Mouse (Mus musculus) C2C12 (cell line): Measurements from ENCODE around the gene Olfr288. TPM values are rescaled to one million over a fixed set of nuclear protein-coding genes. Genes with fewer than 3 reads are reported as not detected.

Experiments
- H3K27me3 ChIP-seq: one replicate; pipeline ENCODE4 v1.6.1; 2011; ENCODE audit not compliant: control insufficient read depth, insufficient read depth, insufficient read length
- H3K36me3 ChIP-seq: one replicate; pipeline ENCODE4 v1.6.1; 2011; ENCODE audit not compliant: control insufficient read depth, insufficient read depth
- H3K4me3 ChIP-seq: one replicate; pipeline ENCODE4 v1.5.1; 2011; ENCODE audit warnings: mild to moderate bottlenecking, control low read depth; ENCODE audit not compliant: poor library complexity, insufficient read depth, severe bottlenecking
- H3K79me2 ChIP-seq: one replicate; pipeline ENCODE4 v1.6.1; 2011; ENCODE audit not compliant: control insufficient read depth, insufficient read depth
- H3K79me3 ChIP-seq: one replicate; pipeline ENCODE4 v1.6.1; 2011; ENCODE audit warnings: low read depth, control low read depth
- H3ac ChIP-seq: one replicate; pipeline ENCODE3; 2011; ENCODE audit warnings: low read depth; ENCODE audit not compliant: control insufficient read depth, insufficient read length
- CEBPB ChIP-seq: IDR thresholded peaks from one replicate; pipeline ENCODE4 v1.6.1; 2011; ENCODE audit warnings: low read depth, mild to moderate bottlenecking, control low read depth, moderate library complexity
- CTCF ChIP-seq: IDR thresholded peaks from one replicate; pipeline ENCODE4 v1.5.1; 2011; ENCODE audit not compliant: control insufficient read depth, insufficient read depth, insufficient read length
- FOSL1 ChIP-seq: IDR thresholded peaks from one replicate; pipeline ENCODE4 v1.8.0; 2011; ENCODE audit warnings: mild to moderate bottlenecking, low read length; ENCODE audit not compliant: poor library complexity, insufficient read depth, severe bottlenecking
- MAX ChIP-seq: IDR thresholded peaks from one replicate; pipeline ENCODE4 v1.6.1; 2011; ENCODE audit warnings: mild to moderate bottlenecking, control low read depth
- MYOD1 ChIP-seq: IDR thresholded peaks from one replicate; pipeline ENCODE4 v1.6.1; 2011; ENCODE audit warnings: low read depth; ENCODE audit not compliant: control insufficient read depth, insufficient read length
- MYOG ChIP-seq: IDR thresholded peaks from one replicate; pipeline ENCODE4 v1.6.1; 2011; ENCODE audit not compliant: control insufficient read depth, insufficient read length; ENCODE audit errors: extremely low read depth
- USF1 ChIP-seq: IDR thresholded peaks from one replicate; pipeline ENCODE4 v1.6.1; 2011; ENCODE audit warnings: low read depth, mild to moderate bottlenecking, control low read depth, moderate library complexity
- polyA plus RNA-seq: library from polyadenylated mRNA; unstranded; fragments of >200 nt; fragmentation: generic; extraction: Trizol; gene quantifications from one replicate; pipeline ENCODE4 v1.2.1, GENCODE M21; 2012; ENCODE audit warnings: missing spikeins

Olfr288 gene
- polyA plus RNA-seq, 1 experiment, result not detected

GRCm38 (mm10) chr15:98220877-98221276 lies 25.5 kb upstream of the Olfr288 start, which contains the start of the genes Gm44579 and Olfr287:
TSS of gene Gm44579 (minus strand) at chr15:98220977.
TSS of gene Olfr287 (minus strand) at chr15:98221056.
- no peak within 1 kb of the TSS for H3K4me3 ChIP-seq
- H3ac ChIP-seq, result no peak within 1 kb of the TSS
- TF ChIP-seq CTCF (no peak), MAX (no peak)
- no peaks in the 10 kb centered on the region for H3K79me2 ChIP-seq
- H3K36me3 ChIP-seq, result no peaks in the 10 kb centered on the region
- peaks cover 14% of the 10 kb centered on the region for H3K27me3 ChIP-seq
- no peaks in the 10 kb centered on the region for H3K79me3 ChIP-seq

DNA sequence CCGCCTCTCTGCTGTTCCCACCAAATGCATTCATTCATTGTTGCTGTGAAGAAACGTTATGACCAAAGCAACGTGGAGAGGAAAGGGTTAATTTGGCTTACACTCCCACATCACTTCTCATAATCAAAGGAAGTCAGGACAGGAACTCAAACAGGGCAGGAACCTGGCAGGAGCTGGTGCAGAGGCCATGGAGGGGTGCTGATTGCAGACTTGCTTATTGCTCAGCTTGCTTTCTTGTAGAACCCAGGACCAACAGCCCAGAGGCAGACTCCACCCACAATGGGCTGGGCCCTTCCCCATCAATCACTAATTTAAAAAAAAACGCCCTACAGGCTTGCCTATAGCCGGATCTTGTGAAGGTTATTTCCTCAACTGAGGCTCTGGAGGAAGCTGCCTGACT lies 18.8 kb upstream of the Olfr288 start:
- H3K79me3 ChIP-seq, result no peaks in the 10 kb centered on the region
- no peak overlapping the region for H3K4me3 ChIP-seq
- H3K36me3 ChIP-seq, result no peaks in the 10 kb centered on the region
- H3K27me3 ChIP-seq, result peaks cover 18% of the 10 kb centered on the region
- no peaks in the 10 kb centered on the region for H3K79me2 ChIP-seq
- TF ChIP-seq USF1, result no peak
- no peak for TF ChIP-seq MAX
- no peak for TF ChIP-seq CEBPB
- no peak for TF ChIP-seq CTCF
- no peak for TF ChIP-seq FOSL1
- no peak for TF ChIP-seq MYOG
- TF ChIP-seq MYOD1, result no peak
- H3ac ChIP-seq, result no peak overlapping the region

DNA sequence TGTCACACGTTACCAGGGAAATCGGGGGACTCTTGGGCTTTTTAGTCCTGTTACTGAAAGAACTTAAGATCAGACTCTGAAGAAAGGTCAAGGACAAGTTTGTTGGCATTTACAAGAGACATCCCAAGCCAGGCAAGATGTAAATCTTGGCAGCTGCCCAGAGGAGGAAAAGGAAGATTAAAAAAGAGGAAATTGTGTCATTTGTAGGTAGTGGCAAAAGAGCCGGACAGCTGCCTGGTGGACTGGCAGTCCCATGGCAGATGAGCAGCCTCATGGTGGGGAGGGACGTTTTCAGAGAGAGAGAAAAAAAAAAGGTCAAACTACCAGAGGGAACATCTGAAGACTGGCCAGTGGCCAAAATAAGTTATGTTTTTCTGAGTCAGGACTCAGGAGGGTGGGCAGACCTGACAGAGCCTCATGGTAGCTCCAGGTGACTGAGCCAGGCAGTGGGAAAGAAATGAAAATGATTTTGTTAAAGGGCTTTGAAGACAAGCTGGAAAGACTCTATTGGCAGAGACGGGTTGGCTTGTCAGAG lies 18.1 kb upstream of the Olfr288 start:
- Histone ChIP-seq H3K4me3 (no peak overlapping the region), H3ac (no peak overlapping the region), H3K36me3 (no peaks in the 10 kb centered on the region), H3K79me2 (no peaks in the 10 kb centered on the region), H3K27me3 (peaks cover 25% of the 10 kb centered on the region), H3K79me3 (no peaks in the 10 kb centered on the region)
- TF ChIP-seq MYOD1 (no peak), USF1 (no peak), FOSL1 (no peak), CEBPB (no peak), MAX (no peak), MYOG (no peak), CTCF (no peak)

DNA sequence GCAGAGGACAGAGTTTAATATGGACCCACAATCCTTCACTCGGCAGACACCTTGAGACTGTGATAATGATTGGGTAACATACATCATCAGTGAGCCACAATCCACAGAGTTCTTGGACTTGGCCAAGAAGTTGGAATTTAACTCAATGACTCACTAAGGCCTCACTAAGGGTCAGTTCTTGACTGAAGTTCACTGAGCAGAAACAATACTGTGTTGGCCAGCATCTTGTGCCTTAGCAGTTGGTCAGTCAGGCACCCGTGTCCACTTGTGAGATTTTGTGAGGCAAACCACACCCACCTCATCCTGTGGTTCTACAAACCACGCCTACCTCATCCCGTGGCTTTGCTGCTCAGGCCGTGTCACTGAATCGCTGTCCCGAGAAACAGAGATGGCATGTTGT lies 14.3 kb upstream of the Olfr288 start:
- Histone ChIP-seq H3K79me3 (no peaks in the 10 kb centered on the region), H3K36me3 (no peaks in the 10 kb centered on the region), H3K4me3 (no peak overlapping the region), H3ac (no peak overlapping the region), H3K79me2 (no peaks in the 10 kb centered on the region), H3K27me3 (peaks cover 36% of the 10 kb centered on the region)
- TF ChIP-seq MYOG (no peak), CTCF (no peak), CEBPB (no peak), MAX (no peak), MYOD1 (no peak), FOSL1 (no peak), USF1 (no peak)

GRCm38 (mm10) chr15:98184456-98184855 lies 10.9 kb downstream of the Olfr288 start:
- Histone ChIP-seq H3K4me3 (no peak overlapping the region), H3K79me2 (no peaks in the 10 kb centered on the region), H3K27me3 (no peaks in the 10 kb centered on the region), H3K36me3 (no peaks in the 10 kb centered on the region), H3ac (no peak overlapping the region), H3K79me3 (no peaks in the 10 kb centered on the region)
- TF ChIP-seq MAX, result no peak
- no peak for TF ChIP-seq CEBPB
- TF ChIP-seq MYOD1, result no peak
- no peak for TF ChIP-seq USF1
- TF ChIP-seq CTCF, result no peak
- TF ChIP-seq MYOG, result no peak
- TF ChIP-seq FOSL1, result no peak

DNA sequence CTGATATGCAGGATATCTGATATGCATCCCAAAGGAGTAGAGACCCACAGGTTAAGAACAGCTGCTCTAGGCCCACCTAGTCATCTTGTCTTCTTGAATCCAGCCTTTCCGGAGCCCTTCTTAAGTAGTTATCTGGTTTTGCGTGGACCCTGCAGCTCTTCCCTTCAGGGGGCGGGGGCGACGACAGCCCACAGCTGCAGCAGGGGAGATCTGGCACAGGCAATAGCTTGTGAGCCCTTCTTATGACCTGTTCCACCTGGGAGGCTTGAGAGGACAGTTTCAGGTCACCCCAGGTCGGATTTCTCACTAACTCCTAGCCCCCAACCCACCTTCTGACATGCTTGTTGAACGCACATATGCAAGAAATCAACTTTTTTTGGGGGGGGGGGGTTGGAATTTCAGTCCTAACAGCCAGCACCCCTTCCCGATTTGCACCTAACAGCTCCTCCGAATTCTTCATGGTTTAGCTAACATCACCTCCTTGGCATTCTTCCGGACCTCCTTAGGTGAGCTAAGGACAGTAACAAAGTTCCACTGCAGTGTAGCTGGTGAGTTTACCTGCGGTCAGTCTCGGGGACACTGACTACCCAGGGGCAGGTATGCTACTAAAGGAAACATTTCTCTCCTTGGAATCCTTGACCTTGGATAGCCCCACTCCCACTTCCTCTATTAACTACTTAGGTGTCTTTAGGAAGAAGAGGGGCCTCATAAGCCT lies 13.3 kb downstream of the Olfr288 start:
- peaks cover 8% of the 10 kb centered on the region for H3K27me3 ChIP-seq
- H3K79me3 ChIP-seq, result no peaks in the 10 kb centered on the region
- no peak for TF ChIP-seq USF1
- H3K4me3 ChIP-seq, result no peak overlapping the region
- H3K36me3 ChIP-seq, result no peaks in the 10 kb centered on the region
- H3K79me2 ChIP-seq, result no peaks in the 10 kb centered on the region
- H3ac ChIP-seq, result no peak overlapping the region
